Mouse (Mus musculus) CH12.LX (cell line): ENCODE data around the gene Iqschfp. TPM values are rescaled to one million over a fixed set of nuclear protein-coding genes. Genes with fewer than 3 reads are reported as not detected.

Experiments used
- DNase-seq: peaks from one replicate; pipeline ENCODE4 v3.0.0-alpha.2; 2013; ENCODE audit errors: extremely low read depth
- H3K27ac ChIP-seq: 2 replicates; pipeline ENCODE4 v1.5.1; 2012; ENCODE audit warnings: low read depth, mild to moderate bottlenecking, control low read depth, moderate library complexity; ENCODE audit not compliant: insufficient read depth
- H3K27me3 ChIP-seq: replicated peaks from 2 replicates; pipeline ENCODE3; 2012; ENCODE audit warnings: inconsistent platforms
- H3K36me3 ChIP-seq, 2 experiments: replicated peaks in 1 of 2; 2 replicates each; pipeline versions ENCODE3 to v1.6.1; 2012; ENCODE audit warnings: inconsistent platforms in 1 of 2, low read length in 1 of 2, mild to moderate bottlenecking in 1 of 2, mixed read lengths in 1 of 2, moderate library complexity in 1 of 2; ENCODE audit not compliant: control insufficient read depth in 1 of 2, insufficient read depth in 1 of 2
- H3K4me1 ChIP-seq, 2 experiments: 2 replicates each; pipeline ENCODE4 v1.6.1; 2012; ENCODE audit warnings: inconsistent platforms in 1 of 2, moderate library complexity in 1 of 2; ENCODE audit not compliant: insufficient read depth in 2 of 2, control insufficient read depth in 1 of 2
- H3K4me2 ChIP-seq: 2 replicates; pipeline ENCODE4 v1.6.1; 2012; ENCODE audit warnings: low read depth, mild to moderate bottlenecking, control low read depth; ENCODE audit not compliant: poor library complexity, insufficient read depth, severe bottlenecking
- H3K4me3 ChIP-seq, 3 experiments: fragments of 150-350 bp in 1 of 3; sonication (generic) in 1 of 3; replicated peaks in 1 of 3; 2 replicates each; pipeline versions ENCODE3 to v1.5.1; 2011 to 2012; ENCODE audit warnings: low read depth in 2 of 3, low read length in 2 of 3, mild to moderate bottlenecking in 2 of 3, moderate library complexity in 2 of 3, control low read depth in 1 of 3, improper control_type of control experiment in 1 of 3, inconsistent platforms in 1 of 3, mixed read lengths in 1 of 3; ENCODE audit not compliant: poor library complexity in 1 of 3
- H3K79me2 ChIP-seq: replicated peaks from 2 replicates; pipeline ENCODE4 v1.6.1; 2012; ENCODE audit warnings: mild to moderate bottlenecking, moderate library complexity; ENCODE audit not compliant: control insufficient read depth, poor library complexity, insufficient read depth, severe bottlenecking; ENCODE audit errors: extremely low read depth
- H3K9ac ChIP-seq: 2 replicates; pipeline ENCODE4 v1.6.1; 2012; ENCODE audit warnings: low read depth, mild to moderate bottlenecking, control low read depth, moderate library complexity; ENCODE audit not compliant: insufficient read depth
- H3K9me3 ChIP-seq: replicated peaks from 2 replicates; pipeline ENCODE3; 2012; ENCODE audit warnings: low read length, inconsistent platforms, mixed read lengths
- CHD1 ChIP-seq: IDR thresholded peaks from 2 replicates; pipeline ENCODE4 v1.6.1; 2012; ENCODE audit warnings: low read depth, low read length, improper control_type of control experiment, inconsistent platforms
- CHD2 ChIP-seq: IDR thresholded peaks from 2 replicates; pipeline ENCODE4 v1.6.1; 2011; ENCODE audit warnings: low read length, improper control_type of control experiment
- E2F4 ChIP-seq: IDR thresholded peaks from 2 replicates; pipeline ENCODE4 v1.6.1; 2011; ENCODE audit warnings: low read depth, low read length, improper control_type of control experiment; ENCODE audit not compliant: insufficient replicate concordance
- EP300 ChIP-seq: IDR thresholded peaks from 2 replicates; pipeline ENCODE4 v1.6.1; 2011; ENCODE audit warnings: low read length, improper control_type of control experiment
- ETS1 ChIP-seq: conservative IDR thresholded peaks from 2 replicates; pipeline ENCODE4 v1.6.1; 2012; ENCODE audit warnings: low read depth, mild to moderate bottlenecking, inconsistent platforms, low read length, improper control_type of control experiment, moderate library complexity
- HCFC1 ChIP-seq: IDR thresholded peaks from 2 replicates; pipeline ENCODE4 v1.6.1; 2012; ENCODE audit warnings: low read depth, mild to moderate bottlenecking, inconsistent platforms, low read length, improper control_type of control experiment
- IRF4 ChIP-seq: IDR thresholded peaks from 2 replicates; pipeline ENCODE4 v1.6.1; 2014; ENCODE audit warnings: low read depth, mild to moderate bottlenecking, inconsistent platforms, low read length, improper control_type of control experiment
- JUN ChIP-seq: IDR thresholded peaks from 2 replicates; pipeline ENCODE4 v1.6.1; 2011; ENCODE audit warnings: low read depth, mild to moderate bottlenecking, low read length, improper control_type of control experiment, moderate library complexity; ENCODE audit not compliant: insufficient read depth
- MAFK ChIP-seq: IDR thresholded peaks from 2 replicates; pipeline ENCODE4 v1.6.1; 2011; ENCODE audit warnings: low read length, improper control_type of control experiment; ENCODE audit not compliant: insufficient replicate concordance
- MXI1 ChIP-seq: IDR thresholded peaks from 2 replicates; pipeline ENCODE4 v1.6.1; 2011; ENCODE audit warnings: mild to moderate bottlenecking, low read depth, low read length, improper control_type of control experiment
- MYC ChIP-seq: IDR thresholded peaks from 2 replicates; pipeline ENCODE4 v1.6.1; 2011; ENCODE audit warnings: low read depth, mild to moderate bottlenecking, improper control_type of control experiment, low read length
- NRF1 ChIP-seq: IDR thresholded peaks from 2 replicates; pipeline ENCODE4 v1.6.1; 2014; ENCODE audit warnings: low read depth, mild to moderate bottlenecking, inconsistent platforms, low read length, improper control_type of control experiment, moderate library complexity
- PAX5 ChIP-seq: IDR thresholded peaks from 2 replicates; pipeline ENCODE4 v1.6.1; 2012; ENCODE audit warnings: low read length, inconsistent platforms, mixed read lengths
- POLR2A ChIP-seq: IDR thresholded peaks from 2 replicates; pipeline ENCODE4 v1.6.1; 2011; ENCODE audit warnings: low read depth, mild to moderate bottlenecking, improper control_type of control experiment, low read length
- POLR2AphosphoS2 ChIP-seq: IDR thresholded peaks from 2 replicates; pipeline ENCODE4 v1.6.1; 2011; ENCODE audit warnings: low read depth, low read length, improper control_type of control experiment
- RAD21 ChIP-seq: IDR thresholded peaks from 2 replicates; pipeline ENCODE4 v1.6.1; 2011; ENCODE audit warnings: low read depth, mild to moderate bottlenecking, low read length, improper control_type of control experiment, moderate library complexity
- SMC3 ChIP-seq: IDR thresholded peaks from 2 replicates; pipeline ENCODE4 v1.6.1; 2011; ENCODE audit warnings: low read depth, low read length, improper control_type of control experiment
- TCF12 ChIP-seq: IDR thresholded peaks from 2 replicates; pipeline ENCODE4 v1.6.1; 2014; ENCODE audit warnings: low read depth, mild to moderate bottlenecking, inconsistent platforms, low read length, improper control_type of control experiment
- UBTF ChIP-seq: IDR thresholded peaks from 2 replicates; pipeline ENCODE4 v1.6.1; 2012; ENCODE audit warnings: low read depth, mild to moderate bottlenecking, inconsistent platforms, low read length, improper control_type of control experiment, moderate library complexity
- USF2 ChIP-seq: conservative IDR thresholded peaks from 2 replicates; pipeline ENCODE4 v1.6.1; 2011; ENCODE audit warnings: low read depth, low read length, improper control_type of control experiment
- ZC3H11A ChIP-seq: IDR thresholded peaks from 2 replicates; pipeline ENCODE4 v1.6.1; 2012; ENCODE audit warnings: low read depth, mild to moderate bottlenecking, inconsistent platforms, low read length, improper control_type of control experiment
- dilution Hi-C: fragments of 300-500 bp; cut with MboI; formaldehyde crosslinking; loops from 2 replicates; pipeline ENCODE4 v1.14.3; 2020; ENCODE audit warnings: low sequenced_read_pairs; ENCODE audit not compliant: extremely low pct_unique_long_range_greater_than_20kb, extremely low pct_ligation_motif_present
- in situ Hi-C: fragments of 300-500 bp; cut with MboI; formaldehyde crosslinking; loops from 3 replicates; pipeline ENCODE4 v1.14.3; 2019; ENCODE audit warnings: low sequenced_read_pairs, low pct_ligation_motif_present, low pct_unique_long_range_greater_than_20kb, mixed read lengths
- polyA plus RNA-seq: library from polyadenylated mRNA; unstranded; fragments of >175 nt; gene quantifications from 2 replicates; pipeline ENCODE4 v1.2.1, GENCODE M21; 2012; ENCODE audit warnings: low read depth; ENCODE audit not compliant: insufficient read length
- total RNA-seq, 2 experiments: library from RNA; depleted of rRNA; stranded (reverse); fragments of 300-350 nt in 1 of 2; fragments of >200 nt in 1 of 2; gene quantifications; 2 replicates each; pipeline ENCODE4 v1.2.3; 2012 to 2014

Iqschfp gene
- total and polyA plus RNA-seq, 3 experiments = 0.13 to 0.25 TPM; not detected in 1

GRCm38 (mm10) chr3:68335501-68335900, 443.5 kb downstream of the Iqschfp start:
- Histone ChIP-seq H3K9ac (no peak overlapping the region), H3K4me1 (peaks cover 2 to 30% of the 10 kb centered on the region in 2 experiments; a peak in 2 of 4 replicates), H3K4me3 (no peak overlapping the region)
- TF ChIP-seq CHD1 (no peak), HCFC1 (no peak), E2F4 (no peak), IRF4 (0 out of 2 replicates have a peak, but pooled peaks have one; percentile 34), MAFK (no peak), ETS1 (peak; percentile 88), NRF1 (no peak), UBTF (no peak), JUN (peak; percentile 25; the same call in 1 of the 2 replicates), ZC3H11A (no peak), PAX5 (no peak), RAD21 (no peak), MXI1 (no peak)
- TF ChIP-seq, all 38 proteins: peak for 3
- H3K79me2 ChIP-seq = no peaks in the 10 kb centered on the region
- no peak overlapping the region for H3K4me2 ChIP-seq
- in situ Hi-C loops (no loop called here), dilution Hi-C loops (no loop called here)
- no peaks in the 10 kb centered on the region for H3K36me3 ChIP-seq
- no peak overlapping the region for H3K27ac ChIP-seq
- DNase-seq = peak; percentile 57
- no peaks in the 10 kb centered on the region for H3K27me3 ChIP-seq
- no peaks in the 10 kb centered on the region for H3K9me3 ChIP-seq

- H3K36me3 ChIP-seq = no peaks in the 10 kb centered on the region
- H3K4me2 ChIP-seq = no peak overlapping the region
- H3K4me3 ChIP-seq = no peak overlapping the region
- TF ChIP-seq USF2 (no peak), POLR2A (no peak), TCF12 (no peak), MYC (no peak), EP300 (no peak), SMC3 (no peak), POLR2AphosphoS2 (no peak), ZC3H11A (no peak), CHD2 (no peak)
- in situ Hi-C loops (no loop called here), dilution Hi-C loops (no loop called here)
- DNase-seq = no peak
- no peaks in the 10 kb centered on the region for H3K9me3 ChIP-seq
- H3K79me2 ChIP-seq = no peaks in the 10 kb centered on the region
- H3K27ac ChIP-seq = no peak overlapping the region
- no peaks in the 10 kb centered on the region for H3K27me3 ChIP-seq
- no peak overlapping the region for H3K9ac ChIP-seq
- H3K4me1 ChIP-seq = no peaks in the 10 kb centered on the region; a peak in 1 of 4 replicates
Observed at GRCm38 (mm10) chr3:68350624-68351023, 458.6 kb downstream of the Iqschfp start.
